Mouse (Mus musculus): ENCODE measurements at regions not wholly inside any gene's neighbourhood (a gene's known extent, or its start where the extent isn't known, plus 50 kb on each side); places are given as distances from the start of the nearest gene placed in this dataset.

GRCm38 (mm10) chr12:79941828-79942227, 171.0 kb downstream of the Zfp36l1 start:
- no peak for DNase-seq

- DNase-seq, result no peak
Observed at GRCm38 (mm10) chr12:79939436-79939835, 173.4 kb downstream of the Zfp36l1 start.

- peak; percentile 73 for DNase-seq
Observed at GRCm38 (mm10) chr12:79937876-79938275, 174.9 kb downstream of the Zfp36l1 start.

GRCm38 (mm10) chr12:79936698-79937097, 176.1 kb downstream of the Zfp36l1 start:
- DNase-seq, result no peak

- DNase-seq, result no peak
Observed at GRCm38 (mm10) chr12:79934091-79934490, 178.7 kb downstream of the Zfp36l1 start.

- DNase-seq, result no peak
Observed at GRCm38 (mm10) chr12:79932905-79933304, 179.9 kb downstream of the Zfp36l1 start.

GRCm38 (mm10) chr12:79931455-79931854, 181.4 kb downstream of the Zfp36l1 start:
- no peak for DNase-seq

GRCm38 (mm10) chr12:79929846-79930245, 183.0 kb downstream of the Zfp36l1 start:
- DNase-seq, result no peak

- DNase-seq, result no peak
Observed at GRCm38 (mm10) chr12:79928739-79929380, 184.0 kb downstream of the Zfp36l1 start.

- no peak for DNase-seq
Observed at GRCm38 (mm10) chr12:79928298-79928697, 184.5 kb downstream of the Zfp36l1 start.

GRCm38 (mm10) chr12:79925704-79926588, 186.9 kb downstream of the Zfp36l1 start:
- peak; percentile 77 for DNase-seq

- no peak for DNase-seq
Observed at GRCm38 (mm10) chr12:79924921-79925703, 187.7 kb downstream of the Zfp36l1 start.

- peak; percentile 60 for DNase-seq
Observed at GRCm38 (mm10) chr12:79923811-79924210, 189.0 kb downstream of the Zfp36l1 start.

- no peak for DNase-seq
Observed at GRCm38 (mm10) chr12:79921786-79922185, 191.0 kb downstream of the Zfp36l1 start.

GRCm38 (mm10) chr12:79918983-79919382, 193.8 kb downstream of the Zfp36l1 start:
- DNase-seq, result no peak

- peak; percentile 36 for DNase-seq
Observed at GRCm38 (mm10) chr12:79917634-79918289, 195.1 kb downstream of the Zfp36l1 start.

- no peak for DNase-seq
Observed at GRCm38 (mm10) chr12:79916896-79917633, 195.7 kb downstream of the Zfp36l1 start.

GRCm38 (mm10) chr12:79913898-79914297, 198.9 kb downstream of the Zfp36l1 start:
- DNase-seq, result no peak

- peak; percentile 68 for DNase-seq
Observed at GRCm38 (mm10) chr12:79912281-79913063, 200.3 kb downstream of the Zfp36l1 start.
